Mouse (Mus musculus): ENCODE results near the gene Serinc5. TPM values are rescaled to one million over a fixed set of nuclear protein-coding genes. Genes with fewer than 3 reads are reported as not detected.

Serinc5 gene
- polyA plus RNA-seq, 1 experiment from 2014 or later, result 10.4 TPM

Other genes starting within 250 kb of the Serinc5 start
- gene Ankrd34b, start 185.2 kb upstream of the Serinc5 start, polyA plus RNA-seq (2014; fragmentation: Nextera tagmentation; extraction: Ambion mirVana), result 0.13 and 0.22 TPM in 2 replicates
- gene Fam151b, start 127.1 kb upstream of the Serinc5 start, polyA plus RNA-seq (2014; fragmentation: Nextera tagmentation; extraction: Ambion mirVana), result 0.14 TPM in 1 of 2 replicates, not detected in the other
- gene Zfyve16, start 80.2 kb upstream of the Serinc5 start, polyA plus RNA-seq (2014; fragmentation: Nextera tagmentation; extraction: Ambion mirVana), result 10.6 and 15.5 TPM in 2 replicates
- not detected in 2 replicates for gene Spz1, start 34.9 kb upstream of the Serinc5 start, polyA plus RNA-seq (2014; fragmentation: Nextera tagmentation; extraction: Ambion mirVana)
- gene Thbs4, start 183.7 kb downstream of the Serinc5 start, polyA plus RNA-seq (2014; fragmentation: Nextera tagmentation; extraction: Ambion mirVana), result 1.7 and 2.1 TPM in 2 replicates
- 4.3 and 6.8 TPM in 2 replicates for gene Mtx3, start 233.7 kb downstream of the Serinc5 start, polyA plus RNA-seq (2014; fragmentation: Nextera tagmentation; extraction: Ambion mirVana)

Data from hindbrain, embryonic 11.5 days (tissue).